In genomic region chr3:61363989-61364660, GRCm38 (mm10) we compare ENCODE assay signal across 8 mouse cellular contexts. TPM values are rescaled to one million over a fixed set of nuclear protein-coding genes. Genes with fewer than 3 reads are reported as not detected.
DNase-seq lines count a peak whose midpoint lies in the region; ATAC-seq and TF ChIP-seq lines count a peak whose summit lies in the region.

No protein-coding gene starts in this region.

- peak overlapping the region; percentile 87 for H3K9ac ChIP-seq in forebrain, embryonic 12.5 days
- peak overlapping the region; percentile 75 for H3K9ac ChIP-seq in heart, postnatal 0 days (replicated peaks; ENCODE audit: low read depth, low read length)
- peak overlapping the region; percentile 77 for H3K9ac ChIP-seq in liver, embryonic 14.5 days (replicated peaks)
- peak overlapping the region; percentile 80 for H3K9ac ChIP-seq in stomach, embryonic 15.5 days

- peaks cover 36% of the 10 kb centered on the region for H3K4me1 ChIP-seq in E14TG2a.4 (replicated peaks; ENCODE audit: low read depth, low read length)
- H3K4me1 ChIP-seq in forebrain, embryonic 12.5 days = peaks cover 28% of the 10 kb centered on the region
- peaks cover 10% of the 10 kb centered on the region; the same call in 1 of the 2 replicates for H3K4me1 ChIP-seq in heart, postnatal 0 days (ENCODE audit: control insufficient read depth, insufficient read depth)
- peaks cover 0 to 2% of the 10 kb centered on the region in 2 experiments; a peak in 3 of 4 replicates for H3K4me1 ChIP-seq in liver, embryonic 14.5 days (replicated peaks; ENCODE audit: control insufficient read depth in 2 of 2, insufficient read depth in 2 of 2, low read length in 1 of 2)
- H3K4me1 ChIP-seq in stomach, embryonic 15.5 days = no peaks in the 10 kb centered on the region

- peak; percentile 88 for DNase-seq in c-Kit-positive CD71-positive TER-119-positive erythroid progenitor cells, embryonic 14.5 days (ENCODE audit: low spot score)
- peak; percentile 93 for DNase-seq in heart, postnatal 0 days (ENCODE audit: low spot score)
- peak; percentile 94 to 97 for DNase-seq in kidney, postnatal 36 days
- peak; percentile 78 to 86 (median 80) for DNase-seq in liver, embryonic 14.5 days (ENCODE audit: low read depth in 3 of 3, low spot score in 3 of 3)
- DNase-seq in neural tube, embryonic 10.5 days (ENCODE audit: extremely low spot score, low spot score) = peak; percentile 96

- no peak for TF ChIP-seq CTCF in E14TG2a.4 (conservative IDR thresholded peaks at IDR 0.05; ENCODE audit: low read length)
- TF ChIP-seq CTCF in heart, postnatal 0 days (IDR thresholded peaks at IDR 0.05; ENCODE audit: low read depth) = peak; percentile 20
- TF ChIP-seq CTCF in liver, embryonic 14.5 days (IDR thresholded peaks at IDR 0.05; ENCODE audit: low read depth) = no peak

- peaks cover 8% of the 10 kb centered on the region; the same call in 1 of the 2 replicates for H3K27me3 ChIP-seq in E14TG2a.4 (ENCODE audit: insufficient read depth, low read length)
- H3K27me3 ChIP-seq in forebrain, embryonic 12.5 days = no peaks in the 10 kb centered on the region
- H3K27me3 ChIP-seq in heart, postnatal 0 days (ENCODE audit: control insufficient read depth, insufficient read depth, low read length) = no peaks in the 10 kb centered on the region
- H3K27me3 ChIP-seq in liver, embryonic 14.5 days (ENCODE audit: control insufficient read depth, insufficient read depth, low read length) = no peaks in the 10 kb centered on the region
- H3K27me3 ChIP-seq in stomach, embryonic 15.5 days (replicated peaks) = no peaks in the 10 kb centered on the region

- H3K27ac ChIP-seq in forebrain, embryonic 12.5 days = peak overlapping the region; percentile 90
- peak overlapping the region; percentile 95 for H3K27ac ChIP-seq in heart, postnatal 0 days (ENCODE audit: low read depth)
- peak overlapping the region; percentile 47; the same call in 1 of the 2 replicates for H3K27ac ChIP-seq in liver, embryonic 14.5 days
- peak overlapping the region; percentile 96 for H3K27ac ChIP-seq in stomach, embryonic 15.5 days

- H3K4me3 ChIP-seq in E14TG2a.4 (replicated peaks; ENCODE audit: low read length) = peak overlapping the region; percentile 96
- H3K4me3 ChIP-seq in forebrain, embryonic 12.5 days (replicated peaks) = peak overlapping the region; percentile 88
- H3K4me3 ChIP-seq in heart, postnatal 0 days (ENCODE audit: low read depth, low read length) = peak overlapping the region; percentile 81
- H3K4me3 ChIP-seq in liver, embryonic 14.5 days (ENCODE audit: insufficient read depth in 1 of 2, low read depth in 2 of 2, low read length in 2 of 2) = peak overlapping the region; percentile 77 to 78
- H3K4me3 ChIP-seq in stomach, embryonic 15.5 days (replicated peaks) = peak overlapping the region; percentile 93

- no peaks in the 10 kb centered on the region for H3K9me3 ChIP-seq in E14TG2a.4 (ENCODE audit: low read length)
- no peaks in the 10 kb centered on the region for H3K9me3 ChIP-seq in forebrain, embryonic 12.5 days
- H3K9me3 ChIP-seq in heart, postnatal 0 days (replicated peaks; ENCODE audit: control insufficient read depth, low read length) = no peaks in the 10 kb centered on the region
- H3K9me3 ChIP-seq in liver, embryonic 14.5 days (ENCODE audit: control insufficient read depth, low read length) = no peaks in the 10 kb centered on the region
- no peaks in the 10 kb centered on the region for H3K9me3 ChIP-seq in stomach, embryonic 15.5 days

- TF ChIP-seq EP300 in heart, postnatal 0 days (IDR thresholded peaks at IDR 0.05; ENCODE audit: low read depth) = no peak
- 0 out of 2 replicates have a peak, but pooled peaks have one; percentile 6 for TF ChIP-seq EP300 in liver, embryonic 14.5 days (IDR thresholded peaks at IDR 0.05; ENCODE audit: low read depth)

- ATAC-seq in forebrain, embryonic 12.5 days (ENCODE audit: low FRiP score) = peak; percentile 92
- ATAC-seq in heart, postnatal 0 days (ENCODE audit: insufficient read depth, low read depth) = peak; percentile 90
- peak; percentile 85 for ATAC-seq in liver, embryonic 14.5 days (ENCODE audit: insufficient read depth)
- ATAC-seq in stomach, embryonic 15.5 days (ENCODE audit: insufficient read depth, low FRiP score, low read depth) = peak; percentile 88

- H3K4me2 ChIP-seq in forebrain, embryonic 12.5 days = peak overlapping the region; percentile 85
- H3K4me2 ChIP-seq in heart, postnatal 0 days (ENCODE audit: low read depth, low read length) = peak overlapping the region; percentile 94
- peak overlapping the region; percentile 89 for H3K4me2 ChIP-seq in liver, embryonic 14.5 days (ENCODE audit: low read depth)
- peak overlapping the region; percentile 80 for H3K4me2 ChIP-seq in stomach, embryonic 15.5 days

- 0 out of 2 replicates have a peak, but pooled peaks cover 9% of the 10 kb centered on the region for H3K36me3 ChIP-seq in E14TG2a.4 (ENCODE audit: insufficient read depth, low read length)
- H3K36me3 ChIP-seq in forebrain, embryonic 12.5 days (replicated peaks) = no peaks in the 10 kb centered on the region; the same call in 1 of the 2 replicates
- H3K36me3 ChIP-seq in heart, postnatal 0 days (replicated peaks; ENCODE audit: control insufficient read depth, insufficient read depth, low read length) = no peaks in the 10 kb centered on the region
- no peaks in the 10 kb centered on the region for H3K36me3 ChIP-seq in liver, embryonic 14.5 days (replicated peaks; ENCODE audit: control insufficient read depth, insufficient read depth, low read depth)
- no peaks in the 10 kb centered on the region for H3K36me3 ChIP-seq in stomach, embryonic 15.5 days

- under 1% methylated on average over 33 of the region's 51 CpGs for WGBS in forebrain, embryonic 12.5 days
- 0% methylated on average over 50 of the region's 51 CpGs for WGBS in heart, postnatal 0 days
- WGBS in liver, embryonic 14.5 days (ENCODE audit: insufficient replicate concordance) = under 1% methylated on average over 51 of the region's 51 CpGs
- under 1% methylated on average over 50 of the region's 51 CpGs for WGBS in stomach, embryonic 15.5 days

RNA-seq across cellular contexts. Expression of gene B430305J03Rik, which starts 1.6 kb away (rescaled TPM):
- not detected in 2 replicates for polyA plus RNA-seq in forebrain, embryonic 12.5 days (2016; fragmentation: Nextera tagmentation; extraction: Ambion mirVana)
- 0.04 TPM in 1 of 2 replicates, not detected in the other for total RNA-seq in heart, postnatal 0 days (2014; rRNA removed; ENCODE audit: low replicate concordance)
- polyA plus RNA-seq in heart, postnatal 0 days (2015; fragmentation: Nextera tagmentation; extraction: Ambion mirVana) = not detected in 2 replicates
- polyA plus RNA-seq in liver, embryonic 14.5 days (2012; rRNA removed) = 0.03 and 0.04 TPM in 2 replicates
- not detected in 2 replicates for polyA plus RNA-seq in liver, embryonic 14.5 days (2014; fragmentation: Nextera tagmentation; extraction: Ambion mirVana)
- not detected in 2 replicates for polyA plus RNA-seq in stomach, embryonic 15.5 days (2015; fragmentation: Nextera tagmentation; extraction: Ambion mirVana)

RNA-seq across cellular contexts. Expression of gene Rap2b, which starts 2.7 kb away (rescaled TPM):
- polyA plus RNA-seq in forebrain, embryonic 12.5 days (2016; fragmentation: Nextera tagmentation; extraction: Ambion mirVana) = 15.7 and 16.7 TPM in 2 replicates
- 2.1 and 4.2 TPM in 2 replicates for total RNA-seq in heart, postnatal 0 days (2014; rRNA removed; ENCODE audit: low replicate concordance)
- 4.7 and 5.1 TPM in 2 replicates for polyA plus RNA-seq in heart, postnatal 0 days (2015; fragmentation: Nextera tagmentation; extraction: Ambion mirVana)
- 1.2 and 1.6 TPM in 2 replicates for polyA plus RNA-seq in liver, embryonic 14.5 days (2012; rRNA removed)
- 2.7 and 2.8 TPM in 2 replicates for polyA plus RNA-seq in liver, embryonic 14.5 days (2014; fragmentation: Nextera tagmentation; extraction: Ambion mirVana)
- 9.4 and 9.8 TPM in 2 replicates for polyA plus RNA-seq in stomach, embryonic 15.5 days (2015; fragmentation: Nextera tagmentation; extraction: Ambion mirVana)

Comparison
In these comparisons a context has a peak if more than half of its experiments do, and no peak if none do; other contexts are left out.
1. Peak in every context shown above with its lines: DNase-seq, ATAC-seq, H3K4me3 ChIP-seq and H3K27ac ChIP-seq.